Comparison of ENCODE assay signal across 8 mouse cellular contexts in genomic region chr9:29654885-29655284, GRCm38 (mm10).
DNase-seq lines count a peak whose midpoint lies in the region; ATAC-seq and TF ChIP-seq lines count a peak whose summit lies in the region.

No protein-coding gene starts in this region.

- H3K27me3 ChIP-seq in midbrain, postnatal 0 days (ENCODE audit: insufficient read depth, low read length): no peaks in the 10 kb centered on the region
- 0 out of 2 replicates have a peak, but pooled peaks cover 4% of the 10 kb centered on the region for H3K27me3 ChIP-seq in forebrain, embryonic 13.5 days

- intact Hi-C loops in left cerebral cortex, adult 2 months (cut with DNase I): no loop called here

- peak; percentile 46; the same call in 1 of the 2 replicates for ATAC-seq in cerebellum, adult (ENCODE audit: insufficient number of reproducible peaks, low FRiP score, low TSS enrichment)
- no peak for ATAC-seq in midbrain, postnatal 0 days (ENCODE audit: low FRiP score)
- no peak for ATAC-seq in forebrain, embryonic 13.5 days

- no peaks in the 10 kb centered on the region for H3K36me3 ChIP-seq in midbrain, postnatal 0 days (ENCODE audit: insufficient read depth, low read length)
- H3K36me3 ChIP-seq in forebrain, embryonic 13.5 days (ENCODE audit: poor library complexity, severe bottlenecking): no peaks in the 10 kb centered on the region

- H3K4me1 ChIP-seq in midbrain, postnatal 0 days (ENCODE audit: insufficient read depth, low read length): peaks cover 4% of the 10 kb centered on the region; the same call in 1 of the 2 replicates
- peaks cover 20% of the 10 kb centered on the region for H3K4me1 ChIP-seq in forebrain, embryonic 13.5 days

- WGBS in midbrain, postnatal 0 days: 11% methylated on average over 6 of the region's 6 CpGs
- WGBS in forebrain, embryonic 13.5 days: 20% methylated on average over 6 of the region's 6 CpGs

- H3K4me2 ChIP-seq in midbrain, postnatal 0 days (ENCODE audit: low read depth, low read length, poor library complexity, severe bottlenecking): no peak overlapping the region
- no peak overlapping the region for H3K4me2 ChIP-seq in forebrain, embryonic 13.5 days

- peak; percentile 99 for TF ChIP-seq CTCF in left cerebral cortex, adult 2 months (IDR thresholded peaks at IDR 0.05)
- TF ChIP-seq CTCF in midbrain, postnatal 0 days (IDR thresholded peaks at IDR 0.05): peak; percentile 96

- H3K4me3 ChIP-seq in left cerebral cortex, adult 2 months: no peak overlapping the region
- no peak overlapping the region for H3K4me3 ChIP-seq in midbrain, postnatal 0 days (ENCODE audit: low read depth, low read length)
- H3K4me3 ChIP-seq in forebrain, embryonic 13.5 days: no peak overlapping the region

- H3K27ac ChIP-seq in left cerebral cortex, adult 2 months: no peak overlapping the region
- H3K27ac ChIP-seq in midbrain, postnatal 0 days (ENCODE audit: low read depth, low read length): no peak overlapping the region; the same call in 1 of the 2 replicates
- no peak overlapping the region for H3K27ac ChIP-seq in forebrain, embryonic 13.5 days

- no peak overlapping the region for H3K9ac ChIP-seq in midbrain, postnatal 0 days (replicated peaks; ENCODE audit: low read length, poor library complexity, severe bottlenecking)
- H3K9ac ChIP-seq in forebrain, embryonic 13.5 days: no peak overlapping the region

- DNase-seq in cerebellum, adult 8-10 months: no peak
- DNase-seq in left cerebral cortex, adult 2 months (ENCODE audit: extremely low spot score in 1 of 2, low spot score in 2 of 2): peak in 1 of 2 experiments; percentile 63
- no peak for DNase-seq in left cerebral cortex, adult 8-10 months (ENCODE audit: low spot score in 2 of 2)
- DNase-seq in brain, adult 2 months (ENCODE audit: low read depth, low spot score): peak; percentile 75
- DNase-seq in kidney, postnatal 10 days: peak; percentile 66
- peak; percentile 63 for DNase-seq in midbrain, postnatal 0 days (ENCODE audit: low spot score)

- H3K9me3 ChIP-seq in midbrain, postnatal 0 days (ENCODE audit: low read length): no peaks in the 10 kb centered on the region
- no peaks in the 10 kb centered on the region for H3K9me3 ChIP-seq in forebrain, embryonic 13.5 days (replicated peaks)

Comparison
In these comparisons a context has a peak if more than half of its experiments do, and no peak if none do; other contexts are left out.
1. DNase-seq: peak in brain, adult 2 months (single experiment), kidney, postnatal 10 days (single experiment) and midbrain, postnatal 0 days (single experiment); none in cerebellum, adult 8-10 months (single experiment) and left cerebral cortex, adult 8-10 months (0 of 2).